8 mouse cellular contexts compared by ENCODE assay signal in genomic region chr3:22077657-22078475, GRCm38 (mm10). TPM values are rescaled to one million over a fixed set of nuclear protein-coding genes. Genes with fewer than 3 reads are reported as not detected.
DNase-seq lines count a peak whose midpoint lies in the region; ATAC-seq and TF ChIP-seq lines count a peak whose summit lies in the region.

No protein-coding gene starts in this region.

- peaks cover 58% of the 10 kb centered on the region for H3K79me2 ChIP-seq in myocyte (ENCODE audit: control insufficient read depth, insufficient read depth)

- no peaks in the 10 kb centered on the region for H3K27me3 ChIP-seq in forebrain, embryonic 14.5 days (replicated peaks; ENCODE audit: control insufficient read depth, insufficient read depth, low read length)
- H3K27me3 ChIP-seq in hindbrain, postnatal 0 days (ENCODE audit: insufficient read depth, low read length): no peaks in the 10 kb centered on the region
- no peaks in the 10 kb centered on the region for H3K27me3 ChIP-seq in limb, embryonic 14.5 days (ENCODE audit: control insufficient read depth, insufficient read depth, low read length)
- H3K27me3 ChIP-seq in myocyte (ENCODE audit: control insufficient read depth, insufficient read depth, insufficient read length): no peaks in the 10 kb centered on the region

- no peaks in the 10 kb centered on the region for H3K36me3 ChIP-seq in forebrain, embryonic 14.5 days (ENCODE audit: control insufficient read depth, insufficient read depth, low read length)
- H3K36me3 ChIP-seq in hindbrain, postnatal 0 days (ENCODE audit: insufficient read depth, low read length): no peaks in the 10 kb centered on the region
- H3K36me3 ChIP-seq in limb, embryonic 14.5 days (ENCODE audit: control insufficient read depth, insufficient read depth, low read length): peaks cover 4% of the 10 kb centered on the region
- H3K36me3 ChIP-seq in myocyte (ENCODE audit: control insufficient read depth, insufficient read depth): peaks cover 11% of the 10 kb centered on the region

- H3K4me2 ChIP-seq in forebrain, embryonic 14.5 days (ENCODE audit: low read length): peak overlapping the region; percentile 65
- H3K4me2 ChIP-seq in hindbrain, postnatal 0 days (ENCODE audit: low read depth, low read length): peak overlapping the region; percentile 75
- H3K4me2 ChIP-seq in limb, embryonic 14.5 days (replicated peaks; ENCODE audit: low read depth, low read length, severe bottlenecking): peak overlapping the region; percentile 61
- H3K4me2 ChIP-seq in myocyte (ENCODE audit: low read depth): peak overlapping the region; percentile 79

- TF ChIP-seq CTCF in brain, embryonic 14.5 days (IDR thresholded peaks at IDR 0.05; ENCODE audit: borderline replicate concordance, extremely low read depth, insufficient read depth, insufficient read length): no peak
- no peak for TF ChIP-seq CTCF in hindbrain, postnatal 0 days (IDR thresholded peaks at IDR 0.05; ENCODE audit: low read depth)

- peak overlapping the region; percentile 87 for H3ac ChIP-seq in myocyte (ENCODE audit: control insufficient read depth, insufficient read length)

- peak overlapping the region; percentile 89 for H3K4me3 ChIP-seq in forebrain, embryonic 14.5 days (ENCODE audit: low read depth, low read length)
- H3K4me3 ChIP-seq in hindbrain, postnatal 0 days (ENCODE audit: low read length): peak overlapping the region; percentile 67
- peak overlapping the region; percentile 88 for H3K4me3 ChIP-seq in limb, embryonic 14.5 days (replicated peaks; ENCODE audit: low read length)
- H3K4me3 ChIP-seq in myocyte: peak overlapping the region; percentile 37

- WGBS in forebrain, embryonic 14.5 days: 1% methylated on average over 9 of the region's 9 CpGs
- WGBS in hindbrain, postnatal 0 days: 3% methylated on average over 9 of the region's 9 CpGs
- WGBS in limb, embryonic 14.5 days: 3% methylated on average over 9 of the region's 9 CpGs

- H3K9ac ChIP-seq in forebrain, embryonic 14.5 days (ENCODE audit: low read length): peak overlapping the region; percentile 94
- peak overlapping the region; percentile 0; the same call in 1 of the 2 replicates for H3K9ac ChIP-seq in hindbrain, postnatal 0 days (replicated peaks; ENCODE audit: low read length)
- peak overlapping the region; percentile 96 for H3K9ac ChIP-seq in limb, embryonic 14.5 days (ENCODE audit: low read depth, low read length, severe bottlenecking)

- ATAC-seq in forebrain, embryonic 14.5 days: no peak
- no peak for ATAC-seq in hindbrain, postnatal 0 days
- no peak for ATAC-seq in limb, embryonic 14.5 days (ENCODE audit: low FRiP score, low read depth)

- DNase-seq in kidney, adult 18-20 months: peak; percentile 48
- no peak for DNase-seq in kidney, adult 11 months
- peak; percentile 61 for DNase-seq in brain, embryonic 14.5 days (ENCODE audit: low read depth)
- DNase-seq in forebrain, embryonic 14.5 days (ENCODE audit: low spot score): peak; percentile 57
- peak; percentile 56 for DNase-seq in hindbrain, postnatal 0 days (ENCODE audit: low spot score)
- peak; percentile 51 for DNase-seq in limb, embryonic 14.5 days (ENCODE audit: low spot score)
- DNase-seq in frontal cortex, postnatal 25 days (ENCODE audit: low spot score in 2 of 2): no peak

- H3K27ac ChIP-seq in forebrain, embryonic 14.5 days (ENCODE audit: low read depth, low read length): no peak overlapping the region
- H3K27ac ChIP-seq in hindbrain, postnatal 0 days: peak overlapping the region; percentile 48; the same call in 1 of the 2 replicates
- peak overlapping the region; percentile 98; the same call in 1 of the 2 replicates for H3K27ac ChIP-seq in limb, embryonic 14.5 days (replicated peaks; ENCODE audit: low read depth, low read length)

- no peak for TF ChIP-seq POLR2A in brain, embryonic 14.5 days (IDR thresholded peaks at IDR 0.05; ENCODE audit: borderline replicate concordance, extremely low read depth, insufficient read depth, insufficient read length, poor library complexity, severe bottlenecking)
- TF ChIP-seq POLR2A in limb, embryonic 14.5 days (IDR thresholded peaks at IDR 0.05; ENCODE audit: borderline replicate concordance, extremely low read depth, insufficient read depth, insufficient read length): no peak
- TF ChIP-seq POLR2A in myocyte (IDR thresholded peaks at IDR 0.05; ENCODE audit: insufficient read length, low read depth): no peak

- H3K4me1 ChIP-seq in forebrain, embryonic 14.5 days (ENCODE audit: control insufficient read depth, insufficient read depth, low read length): peaks cover 28% of the 10 kb centered on the region
- H3K4me1 ChIP-seq in hindbrain, postnatal 0 days (ENCODE audit: insufficient read depth, low read length): 0 out of 2 replicates have a peak, but pooled peaks cover 7% of the 10 kb centered on the region
- H3K4me1 ChIP-seq in limb, embryonic 14.5 days (ENCODE audit: control insufficient read depth, insufficient read depth, low read length): peaks cover 28% of the 10 kb centered on the region

- H3K9me3 ChIP-seq in forebrain, embryonic 14.5 days (replicated peaks; ENCODE audit: control insufficient read depth, low read length): no peaks in the 10 kb centered on the region
- no peaks in the 10 kb centered on the region for H3K9me3 ChIP-seq in hindbrain, postnatal 0 days (ENCODE audit: low read length)
- H3K9me3 ChIP-seq in limb, embryonic 14.5 days (ENCODE audit: control insufficient read depth, low read length): no peaks in the 10 kb centered on the region

TF ChIP-seq in myocyte, 11 proteins besides CTCF, POLR2A, EP300 and RAD21:
- TF ChIP-seq MYOG (IDR thresholded peaks at IDR 0.05; ENCODE audit: control insufficient read depth in 1 of 3, insufficient read depth in 1 of 3, insufficient read length in 2 of 3, low read depth in 2 of 3): peak in 1 of 3 experiments; percentile 35
- no peak for TF ChIP-seq USF1 (IDR thresholded peaks at IDR 0.05; ENCODE audit: low read depth)
- TF ChIP-seq MYOD1 (IDR thresholded peaks at IDR 0.05; ENCODE audit: control insufficient read depth in 1 of 3, insufficient read length in 2 of 3, low read depth in 2 of 3): peak in 1 of 3 experiments; percentile 35

RNA-seq across cellular contexts. Expression of gene Tbl1xr1, which starts 1.4 kb away (rescaled TPM):
- 22.6 and 36.1 TPM in 2 replicates for polyA plus RNA-seq in brain, embryonic 14.5 days (2012; rRNA removed)
- polyA plus RNA-seq in forebrain, embryonic 14.5 days (2014; fragmentation: Nextera tagmentation; extraction: Ambion mirVana): 14.4 and 20.2 TPM in 2 replicates
- 33.1 and 50.3 TPM in 2 replicates for total RNA-seq in hindbrain, postnatal 0 days (2014; rRNA removed)
- polyA plus RNA-seq in hindbrain, postnatal 0 days (2015; fragmentation: Nextera tagmentation; extraction: Ambion mirVana): 9.7 and 12.8 TPM in 2 replicates
- 27.8 and 29.5 TPM in 2 replicates for polyA plus RNA-seq in limb, embryonic 14.5 days (2012; rRNA removed)
- polyA plus RNA-seq in limb, embryonic 14.5 days (2014; fragmentation: Nextera tagmentation; extraction: Ambion mirVana): 26.6 and 27.0 TPM in 2 replicates
- polyA plus RNA-seq in myocyte (2012; fragmentation: generic; extraction: Trizol): 14.7 TPM

Comparison
In these comparisons a context has a peak if more than half of its experiments do, and no peak if none do; other contexts are left out.
1. DNase-seq: peak in kidney, adult 18-20 months (single experiment), brain, embryonic 14.5 days (single experiment), forebrain, embryonic 14.5 days (single experiment), hindbrain, postnatal 0 days (single experiment) and limb, embryonic 14.5 days (single experiment); none in kidney, adult 11 months (single experiment) and frontal cortex, postnatal 25 days (0 of 2).
2. H3K4me3 ChIP-seq: peak in every context shown above with its lines; median percentile 89 in forebrain, embryonic 14.5 days; 88 in limb, embryonic 14.5 days; 67 in hindbrain, postnatal 0 days; 37 in myocyte.
3. H3K9ac ChIP-seq: peak in every context shown above with its lines; median percentile 96 in limb, embryonic 14.5 days; 94 in forebrain, embryonic 14.5 days; 0 in hindbrain, postnatal 0 days.
4. Peak in every context shown above with its lines, with median percentiles within 50 percentile points of each other: H3K4me2 ChIP-seq.